Mouse (Mus musculus): ENCODE measurements around the gene Dip2c.

GRCm38 (mm10) chr13:9467216-9467615 is 190.9 kb downstream of the Dip2c start:
- peak; percentile 84 for TF ChIP-seq CTCF (IDR thresholded peaks at IDR 0.05; ENCODE audit: low read depth)
- TF ChIP-seq EP300 (optimal IDR thresholded peaks at IDR 0.05), result no peak
